Mouse (Mus musculus): ENCODE results near the gene Gm11444. TPM values are rescaled to one million over a fixed set of nuclear protein-coding genes. Genes with fewer than 3 reads are reported as not detected.
A peak's percentile ranks its signal among the peaks of the same experiment; 100 is the strongest.

The Gm11444 gene
- polyA plus RNA-seq, 1 experiment, result not detected

GRCm38 (mm10) chr11:85884498-85884897 lies 34.4 kb upstream of the Gm11444 start:
- Histone ChIP-seq H3K4me3 (ENCODE audit: insufficient read depth, low read depth, low read length) (no peak overlapping the region), H3K4me1 (ENCODE audit: control insufficient read depth, insufficient read depth, low read length) (no peaks in the 10 kb centered on the region), H3K27ac (ENCODE audit: insufficient read depth, low read depth, low read length) (no peak overlapping the region)
- TF ChIP-seq POLR2A (IDR thresholded peaks at IDR 0.05; ENCODE audit: insufficient read depth, low read depth, low read length), result no peak
- no peak for TF ChIP-seq CTCF (IDR thresholded peaks at IDR 0.05; ENCODE audit: insufficient read depth, low read depth, low read length)
- 90% methylated on average over 4 of the region's 4 CpGs for WGBS

- no peaks in the 10 kb centered on the region for H3K4me1 ChIP-seq (ENCODE audit: control insufficient read depth, insufficient read depth, low read length)
- H3K27ac ChIP-seq (ENCODE audit: insufficient read depth, low read depth, low read length), result no peak overlapping the region
- no peak for TF ChIP-seq POLR2A (IDR thresholded peaks at IDR 0.05; ENCODE audit: insufficient read depth, low read depth, low read length)
- TF ChIP-seq CTCF (IDR thresholded peaks at IDR 0.05; ENCODE audit: insufficient read depth, low read depth, low read length), result no peak
- WGBS, result 71% methylated on average over 24 of the region's 24 CpGs
- H3K4me3 ChIP-seq (ENCODE audit: insufficient read depth, low read depth, low read length), result no peak overlapping the region
These were observed 26.1 kb upstream of the Gm11444 start for GRCm38 (mm10) chr11:85876059-85876788.

- Histone ChIP-seq H3K4me3 (ENCODE audit: insufficient read depth, low read depth, low read length) (no peak overlapping the region), H3K4me1 (ENCODE audit: control insufficient read depth, insufficient read depth, low read length) (no peaks in the 10 kb centered on the region), H3K27ac (ENCODE audit: insufficient read depth, low read depth, low read length) (no peak overlapping the region)
- WGBS, result 44% methylated on average over 7 of the region's 7 CpGs
- TF ChIP-seq CTCF (IDR thresholded peaks at IDR 0.05; ENCODE audit: insufficient read depth, low read depth, low read length), result no peak
- TF ChIP-seq POLR2A (IDR thresholded peaks at IDR 0.05; ENCODE audit: insufficient read depth, low read depth, low read length), result no peak
These were observed 14.2 kb upstream of the Gm11444 start for GRCm38 (mm10) chr11:85864363-85864762.

- Histone ChIP-seq H3K4me1 (ENCODE audit: control insufficient read depth, insufficient read depth, low read length) (no peaks in the 10 kb centered on the region), H3K4me3 (ENCODE audit: insufficient read depth, low read depth, low read length) (no peak overlapping the region), H3K27ac (ENCODE audit: insufficient read depth, low read depth, low read length) (no peak overlapping the region)
- WGBS, result 25% methylated on average over 6 of the region's 6 CpGs
- no peak for TF ChIP-seq POLR2A (IDR thresholded peaks at IDR 0.05; ENCODE audit: insufficient read depth, low read depth, low read length)
- TF ChIP-seq CTCF (IDR thresholded peaks at IDR 0.05; ENCODE audit: insufficient read depth, low read depth, low read length), result no peak
These were observed 8.0 kb upstream of the Gm11444 start for GRCm38 (mm10) chr11:85857997-85858698.

- 44% methylated on average over 6 of the region's 6 CpGs for WGBS
- no peak for TF ChIP-seq CTCF (IDR thresholded peaks at IDR 0.05; ENCODE audit: insufficient read depth, low read depth, low read length)
- TF ChIP-seq POLR2A (IDR thresholded peaks at IDR 0.05; ENCODE audit: insufficient read depth, low read depth, low read length), result no peak
These were observed 625 bp upstream of the Gm11444 start for GRCm38 (mm10) chr11:85850758-85851157.

GRCm38 (mm10) chr11:85849037-85849436 lies 1.1 kb downstream of the Gm11444 start:
- no peak for TF ChIP-seq POLR2A (IDR thresholded peaks at IDR 0.05; ENCODE audit: insufficient read depth, low read depth, low read length)
- TF ChIP-seq CTCF (IDR thresholded peaks at IDR 0.05; ENCODE audit: insufficient read depth, low read depth, low read length), result peak; percentile 51; the same call in 1 of the 2 replicates
- H3K4me1 ChIP-seq (ENCODE audit: control insufficient read depth, insufficient read depth, low read length), result peaks cover 3% of the 10 kb centered on the region; the same call in 1 of the 2 replicates
- H3K27ac ChIP-seq (ENCODE audit: insufficient read depth, low read depth, low read length), result no peak overlapping the region
- WGBS, result 9% methylated on average over 21 of the region's 21 CpGs
- H3K4me3 ChIP-seq (ENCODE audit: insufficient read depth, low read depth, low read length), result no peak overlapping the region; the same call in 1 of the 2 replicates

More at GRCm38 (mm10) chr11:85850758-85851157, 625 bp upstream of the Gm11444 start:
- Histone ChIP-seq H3K4me3 (ENCODE audit: insufficient read depth, low read depth, low read length) (no peak overlapping the region), H3K27ac (ENCODE audit: insufficient read depth, low read depth, low read length) (no peak overlapping the region), H3K4me1 (ENCODE audit: control insufficient read depth, insufficient read depth, low read length) (no peaks in the 10 kb centered on the region)

GRCm38 (mm10) chr11:85846509-85846908 lies 3.6 kb downstream of the Gm11444 start:
- WGBS, result 81% methylated on average over 4 of the region's 4 CpGs

GRCm38 (mm10) chr11:85845921-85846320 lies 4.2 kb downstream of the Gm11444 start:
- no peak overlapping the region for H3K4me3 ChIP-seq (ENCODE audit: insufficient read depth, low read depth, low read length)
- TF ChIP-seq POLR2A (IDR thresholded peaks at IDR 0.05; ENCODE audit: insufficient read depth, low read depth, low read length) (no peak), CTCF (IDR thresholded peaks at IDR 0.05; ENCODE audit: insufficient read depth, low read depth, low read length) (no peak)
- WGBS, result 48% methylated on average over 5 of the region's 5 CpGs

More at GRCm38 (mm10) chr11:85846509-85846908, 3.6 kb downstream of the Gm11444 start:
- peaks cover 12% of the 10 kb centered on the region for H3K4me1 ChIP-seq (ENCODE audit: control insufficient read depth, insufficient read depth, low read length)
- no peak overlapping the region for H3K27ac ChIP-seq (ENCODE audit: insufficient read depth, low read depth, low read length)
- H3K4me3 ChIP-seq (ENCODE audit: insufficient read depth, low read depth, low read length), result no peak overlapping the region
- TF ChIP-seq POLR2A (IDR thresholded peaks at IDR 0.05; ENCODE audit: insufficient read depth, low read depth, low read length) (no peak), CTCF (IDR thresholded peaks at IDR 0.05; ENCODE audit: insufficient read depth, low read depth, low read length) (no peak)

GRCm38 (mm10) chr11:85844971-85845370 lies 5.2 kb downstream of the Gm11444 start:
- no peak for TF ChIP-seq POLR2A (IDR thresholded peaks at IDR 0.05; ENCODE audit: insufficient read depth, low read depth, low read length)
- no peak for TF ChIP-seq CTCF (IDR thresholded peaks at IDR 0.05; ENCODE audit: insufficient read depth, low read depth, low read length)
- no peak overlapping the region for H3K4me3 ChIP-seq (ENCODE audit: insufficient read depth, low read depth, low read length)
- no peak overlapping the region for H3K27ac ChIP-seq (ENCODE audit: insufficient read depth, low read depth, low read length)
- WGBS, result 57% methylated on average over 5 of the region's 5 CpGs
- H3K4me1 ChIP-seq (ENCODE audit: control insufficient read depth, insufficient read depth, low read length), result peaks cover 15% of the 10 kb centered on the region

More at GRCm38 (mm10) chr11:85845921-85846320, 4.2 kb downstream of the Gm11444 start:
- H3K4me1 ChIP-seq (ENCODE audit: control insufficient read depth, insufficient read depth, low read length), result peaks cover 12% of the 10 kb centered on the region
- H3K27ac ChIP-seq (ENCODE audit: insufficient read depth, low read depth, low read length), result no peak overlapping the region

All from olfactory bulb, adult 2 months (tissue).